Mouse (Mus musculus) hindbrain, embryonic 11.5 days (tissue): ENCODE measurements around the gene Mecr. TPM values are rescaled to one million over a fixed set of nuclear protein-coding genes. Genes with fewer than 3 reads are reported as not detected.

Experiments
- ATAC-seq: fragments of 200-750 bp; cut with Nextera tagmentation; 2 replicates; pipeline ENCODE4 v1.8.0; 2017; ENCODE audit warnings: mild to moderate bottlenecking, moderate TSS enrichment, moderate library complexity; ENCODE audit not compliant: low FRiP score
- DNase-seq: peaks from one replicate; pipeline ENCODE4 v3.0.0-alpha.2; 2015; ENCODE audit warnings: low spot score
- H3K27ac ChIP-seq: fragments of 300-500 bp; sonication (generic); 2 replicates; pipeline ENCODE4 v1.5.1; 2014; ENCODE audit warnings: mild to moderate bottlenecking, low read depth, low read length
- H3K27me3 ChIP-seq: fragments of 300-500 bp; sonication (generic); 2 replicates; pipeline ENCODE4 v1.6.1; 2014; ENCODE audit warnings: mild to moderate bottlenecking, low read length, moderate library complexity, mixed read lengths; ENCODE audit not compliant: control insufficient read depth, insufficient read depth
- H3K36me3 ChIP-seq: fragments of 300-500 bp; sonication (generic); 2 replicates; pipeline ENCODE4 v1.6.1; 2014; ENCODE audit warnings: mild to moderate bottlenecking, low read length, moderate library complexity, mixed read lengths; ENCODE audit not compliant: control insufficient read depth, insufficient read depth
- H3K4me1 ChIP-seq: fragments of 300-500 bp; sonication (generic); replicated peaks from 2 replicates; pipeline ENCODE4 v1.6.1; 2014; ENCODE audit warnings: low read length, mixed read lengths; ENCODE audit not compliant: control insufficient read depth, insufficient read depth
- H3K4me2 ChIP-seq: fragments of 300-500 bp; sonication (generic); replicated peaks from 2 replicates; pipeline ENCODE4 v1.6.1; 2014; ENCODE audit warnings: mild to moderate bottlenecking, low read depth, low read length
- H3K4me3 ChIP-seq: fragments of 300-500 bp; sonication (generic); 2 replicates; pipeline ENCODE4 v1.5.1; 2014; ENCODE audit warnings: low read depth, low read length
- H3K9ac ChIP-seq: fragments of 300-500 bp; sonication (generic); 2 replicates; pipeline ENCODE4 v1.6.1; 2014; ENCODE audit warnings: low read depth, low read length
- H3K9me3 ChIP-seq: fragments of 300-500 bp; sonication (generic); 2 replicates; pipeline ENCODE4 v1.6.1; 2016; ENCODE audit warnings: low read length; ENCODE audit not compliant: control insufficient read depth
- WGBS: fragments of 180-500 bp; shearing (Covaris S2); extraction: QIAGEN DNeasy Blood & Tissue Kit; methylation state at CpG from one replicate; pipeline ENCODE4 v1.1.7; 2014; 5-methylcytosine and 5-hydroxymethylcytosine counted together
- polyA plus RNA-seq: library from polyadenylated mRNA; unstranded; fragments of >200 nt; fragmentation: Nextera tagmentation; extraction: Ambion mirVana; gene quantifications from 2 replicates; pipeline ENCODE4 v1.2.1, GENCODE M21; 2014

The Mecr gene
- polyA plus RNA-seq, 1 experiment from 2014 or later, result 45.6 TPM

- H3K4me3 ChIP-seq, result no peak overlapping the region
- H3K9ac ChIP-seq, result no peak overlapping the region
These were observed 67.1 kb downstream of the Mecr start for GRCm38 (mm10) chr4:131910237-131910994.

GRCm38 (mm10) chr4:131911521-131911920 is 68.3 kb downstream of the Mecr start:
- H3K27me3 ChIP-seq, result peaks cover 16% of the 10 kb centered on the region
- no peak overlapping the region for H3K9ac ChIP-seq
- no peak for DNase-seq
- no peak for ATAC-seq
- peaks cover 19% of the 10 kb centered on the region; the same call in 1 of the 2 replicates for H3K4me1 ChIP-seq
- no peak overlapping the region for H3K4me2 ChIP-seq
- H3K27ac ChIP-seq, result no peak overlapping the region
- no peaks in the 10 kb centered on the region for H3K36me3 ChIP-seq
- 52% methylated on average over 3 of the region's 5 CpGs for WGBS
- H3K9me3 ChIP-seq, result no peaks in the 10 kb centered on the region
- no peak overlapping the region for H3K4me3 ChIP-seq

More at GRCm38 (mm10) chr4:131910237-131910994, 67.1 kb downstream of the Mecr start:
- Histone ChIP-seq H3K36me3 (no peaks in the 10 kb centered on the region), H3K4me1 (peaks cover 17% of the 10 kb centered on the region; the same call in 1 of the 2 replicates), H3K27ac (peak overlapping the region; percentile 65), H3K9me3 (no peaks in the 10 kb centered on the region), H3K4me2 (peak overlapping the region; percentile 26; the same call in 1 of the 2 replicates), H3K27me3 (peaks cover 9% of the 10 kb centered on the region)
- 17% methylated on average over 18 of the region's 21 CpGs for WGBS
- DNase-seq, result peak; percentile 68
- peak; percentile 60; the same call in 1 of the 2 replicates for ATAC-seq

GRCm38 (mm10) chr4:131913526-131913925 is 70.3 kb downstream of the Mecr start:
- no peak overlapping the region for H3K9ac ChIP-seq
- H3K9me3 ChIP-seq, result no peaks in the 10 kb centered on the region
- no peak for DNase-seq
- H3K4me2 ChIP-seq, result no peak overlapping the region
- no peak overlapping the region for H3K27ac ChIP-seq
- 49% methylated on average over 10 of the region's 10 CpGs for WGBS
- H3K36me3 ChIP-seq, result no peaks in the 10 kb centered on the region
- no peak for ATAC-seq
- H3K4me1 ChIP-seq, result peaks cover 19% of the 10 kb centered on the region; the same call in 1 of the 2 replicates
- peaks cover 32% of the 10 kb centered on the region for H3K27me3 ChIP-seq
- no peak overlapping the region for H3K4me3 ChIP-seq

GRCm38 (mm10) chr4:131914046-131914643 is 70.9 kb downstream of the Mecr start:
- H3K4me3 ChIP-seq, result no peak overlapping the region
- peaks cover 22% of the 10 kb centered on the region; the same call in 1 of the 2 replicates for H3K4me1 ChIP-seq
- no peak overlapping the region for H3K4me2 ChIP-seq
- no peak for ATAC-seq
- no peaks in the 10 kb centered on the region for H3K9me3 ChIP-seq
- peaks cover 38% of the 10 kb centered on the region for H3K27me3 ChIP-seq
- DNase-seq, result no peak
- H3K9ac ChIP-seq, result no peak overlapping the region
- 9% methylated on average over 9 of the region's 9 CpGs for WGBS
- H3K36me3 ChIP-seq, result no peaks in the 10 kb centered on the region
- H3K27ac ChIP-seq, result no peak overlapping the region

- peaks cover 46% of the 10 kb centered on the region for H3K27me3 ChIP-seq
- no peak overlapping the region for H3K9ac ChIP-seq
- H3K36me3 ChIP-seq, result no peaks in the 10 kb centered on the region
- H3K4me3 ChIP-seq, result peak overlapping the region; percentile 14; the same call in 1 of the 2 replicates
- peak overlapping the region; percentile 38 for H3K4me2 ChIP-seq
- 3% methylated on average over 28 of the region's 31 CpGs for WGBS
- peaks cover 20% of the 10 kb centered on the region; the same call in 1 of the 2 replicates for H3K4me1 ChIP-seq
- no peaks in the 10 kb centered on the region for H3K9me3 ChIP-seq
- DNase-seq, result peak; percentile 64
- no peak overlapping the region for H3K27ac ChIP-seq
- ATAC-seq, result no peak
These were observed 71.7 kb downstream of the Mecr start for GRCm38 (mm10) chr4:131914891-131915469.

GRCm38 (mm10) chr4:131915821-131916328 is 72.6 kb downstream of the Mecr start:
- Histone ChIP-seq H3K36me3 (no peaks in the 10 kb centered on the region), H3K4me3 (peak overlapping the region; percentile 14; the same call in 1 of the 2 replicates), H3K4me1 (peaks cover 22% of the 10 kb centered on the region), H3K9me3 (no peaks in the 10 kb centered on the region), H3K9ac (no peak overlapping the region), H3K27me3 (peaks cover 55% of the 10 kb centered on the region), H3K27ac (no peak overlapping the region), H3K4me2 (no peak overlapping the region)
- ATAC-seq (peak; percentile 12; the same call in 1 of the 2 replicates), DNase-seq (no peak)
- 21% methylated on average over 13 of the region's 13 CpGs for WGBS

- H3K4me1 ChIP-seq, result peaks cover 23% of the 10 kb centered on the region
- no peak overlapping the region for H3K9ac ChIP-seq
- H3K4me2 ChIP-seq, result no peak overlapping the region
- H3K27me3 ChIP-seq, result peaks cover 61% of the 10 kb centered on the region
- no peaks in the 10 kb centered on the region for H3K36me3 ChIP-seq
- H3K9me3 ChIP-seq, result no peaks in the 10 kb centered on the region
- peak; percentile 84 for DNase-seq
- no peak overlapping the region for H3K27ac ChIP-seq
- WGBS, result 5% methylated on average over 15 of the region's 15 CpGs
- peak; percentile 53; the same call in 1 of the 2 replicates for ATAC-seq
- no peak overlapping the region for H3K4me3 ChIP-seq
These were observed 73.2 kb downstream of the Mecr start for GRCm38 (mm10) chr4:131916425-131916824.

- no peak for ATAC-seq
- Histone ChIP-seq H3K36me3 (no peaks in the 10 kb centered on the region), H3K4me1 (peaks cover 26% of the 10 kb centered on the region), H3K4me3 (no peak overlapping the region), H3K27me3 (peaks cover 67% of the 10 kb centered on the region), H3K4me2 (no peak overlapping the region), H3K9ac (no peak overlapping the region), H3K9me3 (no peaks in the 10 kb centered on the region), H3K27ac (no peak overlapping the region)
- WGBS, result 76% methylated on average over 10 of the region's 10 CpGs
- no peak for DNase-seq
These were observed 73.8 kb downstream of the Mecr start for GRCm38 (mm10) chr4:131917010-131917555.
